In the genomic region with DNA sequence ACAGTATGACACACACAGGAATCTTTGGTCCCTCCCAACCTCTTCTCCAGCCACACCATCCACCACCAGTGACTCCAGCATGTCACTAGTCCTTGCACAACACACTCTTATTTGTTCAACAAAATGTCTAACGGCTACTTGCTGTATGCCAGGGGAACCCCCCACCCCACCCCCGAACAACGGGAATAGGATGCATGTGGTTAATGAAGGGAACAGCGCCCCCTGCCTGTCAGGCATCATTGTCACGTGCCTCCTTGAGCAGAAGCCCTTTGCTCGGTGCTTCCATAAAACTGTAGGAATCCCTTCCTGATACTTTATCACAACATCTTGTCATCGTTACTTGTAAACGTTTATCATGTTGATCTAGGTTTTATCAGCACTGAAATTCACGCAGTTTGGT, we compare ENCODE assay signal across 8 mouse cellular contexts. TPM values are rescaled to one million over a fixed set of nuclear protein-coding genes. Genes with fewer than 3 reads are reported as not detected.
DNase-seq lines count a peak whose midpoint lies in the region; ATAC-seq and TF ChIP-seq lines count a peak whose summit lies in the region.

No protein-coding gene starts in this region.

- TF ChIP-seq RAD21 in MEL (IDR thresholded peaks at IDR 0.05; ENCODE audit: low read depth, low read length), result peak; percentile 50

- no peak for ATAC-seq in heart, embryonic 11.5 days (replicated peaks; ENCODE audit: insufficient number of reproducible peaks, low FRiP score, low TSS enrichment)
- no peak for ATAC-seq in forebrain, embryonic 12.5 days (ENCODE audit: low FRiP score)

- no peaks in the 10 kb centered on the region for H3K36me3 ChIP-seq in heart, adult 2 months (ENCODE audit: control insufficient read depth, insufficient read depth, low read length)
- no peaks in the 10 kb centered on the region for H3K36me3 ChIP-seq in heart, embryonic 11.5 days (ENCODE audit: control insufficient read depth, insufficient read depth, low read length)
- no peaks in the 10 kb centered on the region for H3K36me3 ChIP-seq in MEL (ENCODE audit: control insufficient read depth in 1 of 2, insufficient read depth in 2 of 2, low read length in 2 of 2)
- no peaks in the 10 kb centered on the region for H3K36me3 ChIP-seq in forebrain, embryonic 12.5 days (replicated peaks)

- H3K4me1 ChIP-seq in heart, adult 2 months (ENCODE audit: control insufficient read depth, insufficient read depth, low read length), result no peaks in the 10 kb centered on the region
- H3K4me1 ChIP-seq in heart, embryonic 11.5 days (ENCODE audit: control insufficient read depth, insufficient read depth, low read length), result no peaks in the 10 kb centered on the region
- no peaks in the 10 kb centered on the region for H3K4me1 ChIP-seq in MEL (ENCODE audit: control insufficient read depth in 1 of 2, insufficient read depth in 2 of 2, low read length in 2 of 2)
- 0 out of 2 replicates have a peak, but pooled peaks cover 4% of the 10 kb centered on the region for H3K4me1 ChIP-seq in forebrain, embryonic 12.5 days

- H3K9ac ChIP-seq in heart, adult 2 months (ENCODE audit: low read depth, low read length), result no peak overlapping the region
- H3K9ac ChIP-seq in heart, embryonic 11.5 days (ENCODE audit: low read depth, low read length), result no peak overlapping the region
- no peak overlapping the region for H3K9ac ChIP-seq in MEL (ENCODE audit: control insufficient read depth, low read depth, low read length, poor library complexity, severe bottlenecking)
- H3K9ac ChIP-seq in forebrain, embryonic 12.5 days, result no peak overlapping the region

- H3K4me2 ChIP-seq in heart, embryonic 11.5 days, result no peak overlapping the region
- no peak overlapping the region for H3K4me2 ChIP-seq in forebrain, embryonic 12.5 days

- TF ChIP-seq CTCF in heart, adult 2 months (IDR thresholded peaks at IDR 0.05), result peak; percentile 42
- peak; percentile 81 to 87 (median 83) for TF ChIP-seq CTCF in MEL (IDR thresholded peaks at IDR 0.05 in 2 of 3, conservative IDR thresholded peaks at IDR 0.05 in 1 of 3; ENCODE audit: control insufficient read depth in 1 of 3, insufficient read depth in 1 of 3, low read depth in 2 of 3, low read length in 3 of 3, poor library complexity in 1 of 3, severe bottlenecking in 1 of 3)

- H3K4me3 ChIP-seq in heart, adult 2 months, result no peak overlapping the region
- no peak overlapping the region for H3K4me3 ChIP-seq in heart, embryonic 11.5 days (ENCODE audit: low read depth, low read length)
- H3K4me3 ChIP-seq in MEL (ENCODE audit: control insufficient read depth in 1 of 2, insufficient read depth in 1 of 2, low read depth in 2 of 2, low read length in 2 of 2), result no peak overlapping the region
- H3K4me3 ChIP-seq in forebrain, embryonic 12.5 days (replicated peaks), result no peak overlapping the region

- intact Hi-C loops in heart, adult 2 months (cut with DNase I), result no loop called here

- TF ChIP-seq POLR2A in heart, adult 2 months (IDR thresholded peaks at IDR 0.05; ENCODE audit: insufficient read depth, low read depth, low read length), result no peak
- no peak for TF ChIP-seq POLR2A in MEL (IDR thresholded peaks at IDR 0.05; ENCODE audit: control insufficient read depth in 1 of 2, insufficient read depth in 1 of 2, low read depth in 1 of 2, low read length in 2 of 2, poor library complexity in 1 of 2)

- no peak for TF ChIP-seq EP300 in heart, adult 2 months (IDR thresholded peaks at IDR 0.05; ENCODE audit: insufficient read depth, low read depth, low read length)
- TF ChIP-seq EP300 in MEL (IDR thresholded peaks at IDR 0.05; ENCODE audit: low read depth in 1 of 2, low read length in 2 of 2), result no peak

- no peak for DNase-seq in heart, adult 2 months
- DNase-seq in 416B (ENCODE audit: low read depth) (peak; percentile 16), MEL (ENCODE audit: low read depth, low spot score) (peak; percentile 67)
- peak; percentile 42 for DNase-seq in induced T-regulatory cell, adult 2 months (ENCODE audit: low read depth)
- peak; percentile 11 for DNase-seq in thymus, postnatal 0 days (ENCODE audit: low spot score)
- no peak for DNase-seq in kidney, adult 11 months

- no peaks in the 10 kb centered on the region for H3K27me3 ChIP-seq in heart, adult 2 months (ENCODE audit: control insufficient read depth, insufficient read depth, low read length)
- H3K27me3 ChIP-seq in heart, embryonic 11.5 days (ENCODE audit: control insufficient read depth, insufficient read depth, low read length), result no peaks in the 10 kb centered on the region
- H3K27me3 ChIP-seq in MEL (ENCODE audit: control insufficient read depth in 1 of 2, insufficient read depth in 2 of 2, low read length in 2 of 2), result peaks cover 2 to 4% of the 10 kb centered on the region in 2 experiments; a peak in 3 of 4 replicates
- peaks cover 10% of the 10 kb centered on the region; the same call in 1 of the 2 replicates for H3K27me3 ChIP-seq in forebrain, embryonic 12.5 days

- no peak overlapping the region for H3K27ac ChIP-seq in heart, adult 2 months
- H3K27ac ChIP-seq in heart, embryonic 11.5 days (ENCODE audit: low read depth, low read length), result no peak overlapping the region
- no peak overlapping the region for H3K27ac ChIP-seq in MEL (ENCODE audit: control insufficient read depth, low read depth, low read length)
- H3K27ac ChIP-seq in forebrain, embryonic 12.5 days, result no peak overlapping the region

- WGBS in heart, adult 2 months, result 46% methylated on average over 9 of the region's 9 CpGs
- WGBS in heart, embryonic 11.5 days (ENCODE audit: insufficient replicate concordance), result 48% methylated on average over 9 of the region's 9 CpGs
- whole genome bisulfite sequencing in forebrain, embryonic 12.5 days, result 69% methylated on average over 9 of the region's 9 CpGs

- H3K9me3 ChIP-seq in heart, embryonic 11.5 days (replicated peaks; ENCODE audit: control insufficient read depth, low read length), result no peaks in the 10 kb centered on the region
- H3K9me3 ChIP-seq in MEL (replicated peaks; ENCODE audit: insufficient read depth, low read length), result no peaks in the 10 kb centered on the region
- H3K9me3 ChIP-seq in forebrain, embryonic 12.5 days, result no peaks in the 10 kb centered on the region

- no peaks in the 10 kb centered on the region for H3K79me2 ChIP-seq in heart, adult 2 months (replicated peaks; ENCODE audit: control insufficient read depth, insufficient read depth, low read length)
- no peaks in the 10 kb centered on the region for H3K79me2 ChIP-seq in MEL (ENCODE audit: control insufficient read depth, insufficient read depth, low read length, poor library complexity)

TF ChIP-seq in MEL, 35 proteins besides CTCF, POLR2A, EP300 and RAD21 (continues in another document):
- peak; percentile 78 for TF ChIP-seq SMC3 (IDR thresholded peaks at IDR 0.05; ENCODE audit: low read depth, low read length)

RNA-seq across cellular contexts. Expression of gene Phf24, which starts 14.3 kb away (rescaled TPM):
- total RNA-seq in heart, adult 2 months (2021), result 1 to 10 TPM; 5.0 to 5.8 TPM
- 4.8 and 7.8 TPM in 2 replicates for polyA plus RNA-seq in heart, adult 2 months (2012; rRNA removed)
- 1.9 and 2.4 TPM in 2 replicates for polyA plus RNA-seq in heart, embryonic 11.5 days (2014; fragmentation: Nextera tagmentation; extraction: Ambion mirVana)
- total RNA-seq in MEL (2012; rRNA removed), result 0.07 and 0.31 TPM in 2 replicates
- polyA plus RNA-seq in MEL (2012; ENCODE audit: insufficient read depth in 1 of 2, insufficient read length in 2 of 2, low read depth in 1 of 2, low replicate concordance in 2 of 2, missing spikeins in 1 of 2), result under 1 TPM in 1 of 2 experiments, not detected in 1; 0.92 TPM
- polyA plus RNA-seq in thymus, postnatal 0 days (2015; fragmentation: Nextera tagmentation; extraction: Ambion mirVana), result 0.12 and 0.39 TPM in 2 replicates
- 4.2 and 5.4 TPM in 2 replicates for polyA plus RNA-seq in forebrain, embryonic 12.5 days (2016; fragmentation: Nextera tagmentation; extraction: Ambion mirVana)

RNA-seq across cellular contexts. Expression of gene Fam205c, which starts 28.1 kb away (rescaled TPM):
- total RNA-seq in heart, adult 2 months (2021), result 1 to 10 TPM; 8.3 to 9.8 TPM
- 0.14 and 0.20 TPM in 2 replicates for polyA plus RNA-seq in heart, adult 2 months (2012; rRNA removed)
- 0.46 TPM in 1 of 2 replicates, not detected in the other for polyA plus RNA-seq in heart, embryonic 11.5 days (2014; fragmentation: Nextera tagmentation; extraction: Ambion mirVana)
- not detected in 2 replicates for total RNA-seq in MEL (2012; rRNA removed)
- polyA plus RNA-seq in MEL (2012; ENCODE audit: insufficient read depth in 1 of 2, insufficient read length in 2 of 2, low read depth in 1 of 2, low replicate concordance in 2 of 2, missing spikeins in 1 of 2), result not detected
- 0.14 TPM in 1 of 2 replicates, not detected in the other for polyA plus RNA-seq in thymus, postnatal 0 days (2015; fragmentation: Nextera tagmentation; extraction: Ambion mirVana)
- 1.4 and 2.3 TPM in 2 replicates for polyA plus RNA-seq in forebrain, embryonic 12.5 days (2016; fragmentation: Nextera tagmentation; extraction: Ambion mirVana)

RNA-seq across cellular contexts. Expression of gene Gm12394, which starts 45.6 kb away (rescaled TPM):
- total RNA-seq in heart, adult 2 months (2021), result under 1 TPM in 1 of 2 experiments, not detected in 1; 0.10 TPM
- polyA plus RNA-seq in heart, adult 2 months (2012; rRNA removed), result 0.02 TPM in 1 of 2 replicates, not detected in the other
- polyA plus RNA-seq in heart, embryonic 11.5 days (2014; fragmentation: Nextera tagmentation; extraction: Ambion mirVana), result 0.13 TPM in 1 of 2 replicates, not detected in the other
- not detected in 2 replicates for total RNA-seq in MEL (2012; rRNA removed)
- polyA plus RNA-seq in MEL (2012; ENCODE audit: insufficient read depth in 1 of 2, insufficient read length in 2 of 2, low read depth in 1 of 2, low replicate concordance in 2 of 2, missing spikeins in 1 of 2), result under 1 TPM in 1 of 2 experiments, not detected in 1; 0.10 TPM
- 0.04 and 0.10 TPM in 2 replicates for polyA plus RNA-seq in thymus, postnatal 0 days (2015; fragmentation: Nextera tagmentation; extraction: Ambion mirVana)
- 0.64 TPM in 1 of 2 replicates, not detected in the other for polyA plus RNA-seq in forebrain, embryonic 12.5 days (2016; fragmentation: Nextera tagmentation; extraction: Ambion mirVana)

RNA-seq across cellular contexts. Expression of gene Dnajb5, which starts 47.4 kb away (rescaled TPM):
- 100 to 1,000 TPM in 1 of 2 experiments, 10 to 100 TPM in 1; 88.5 to 103 TPM for total RNA-seq in heart, adult 2 months (2021)
- polyA plus RNA-seq in heart, adult 2 months (2012; rRNA removed), result 45.6 and 51.1 TPM in 2 replicates
- 11.8 and 12.9 TPM in 2 replicates for polyA plus RNA-seq in heart, embryonic 11.5 days (2014; fragmentation: Nextera tagmentation; extraction: Ambion mirVana)
- 0.73 and 1.0 TPM in 2 replicates for total RNA-seq in MEL (2012; rRNA removed)
- 1 to 10 TPM in 1 of 2 experiments, not detected in 1; 1.8 TPM for polyA plus RNA-seq in MEL (2012; ENCODE audit: insufficient read depth in 1 of 2, insufficient read length in 2 of 2, low read depth in 1 of 2, low replicate concordance in 2 of 2, missing spikeins in 1 of 2)
- 2.8 and 3.3 TPM in 2 replicates for polyA plus RNA-seq in thymus, postnatal 0 days (2015; fragmentation: Nextera tagmentation; extraction: Ambion mirVana)
- polyA plus RNA-seq in forebrain, embryonic 12.5 days (2016; fragmentation: Nextera tagmentation; extraction: Ambion mirVana), result 26.0 and 32.3 TPM in 2 replicates

RNA-seq across cellular contexts. Expression of gene Fam205a1, which starts 48.5 kb away (rescaled TPM):
- total RNA-seq in heart, adult 2 months (2021), result not detected
- not detected in 2 replicates for polyA plus RNA-seq in heart, adult 2 months (2012; rRNA removed)
- polyA plus RNA-seq in heart, embryonic 11.5 days (2014; fragmentation: Nextera tagmentation; extraction: Ambion mirVana), result not detected in 2 replicates
- total RNA-seq in MEL (2012; rRNA removed), result not detected in 2 replicates
- under 1 TPM in 1 of 2 experiments, not detected in 1; 0.01 TPM for polyA plus RNA-seq in MEL (2012; ENCODE audit: insufficient read depth in 1 of 2, insufficient read length in 2 of 2, low read depth in 1 of 2, low replicate concordance in 2 of 2, missing spikeins in 1 of 2)
- not detected in 2 replicates for polyA plus RNA-seq in thymus, postnatal 0 days (2015; fragmentation: Nextera tagmentation; extraction: Ambion mirVana)
- not detected in 2 replicates for polyA plus RNA-seq in forebrain, embryonic 12.5 days (2016; fragmentation: Nextera tagmentation; extraction: Ambion mirVana)

Comparison
In these comparisons a context has a peak if more than half of its experiments do, and no peak if none do; other contexts are left out.
1. DNase-seq: peak in 416B (single experiment), MEL (single experiment), induced T-regulatory cell, adult 2 months (single experiment) and thymus, postnatal 0 days (single experiment); none in heart, adult 2 months (0 of 2) and kidney, adult 11 months (single experiment).